Mouse (Mus musculus) olfactory bulb, adult 2 months (tissue): ENCODE measurements around the gene Tnfrsf18.

Experiments
- CTCF ChIP-seq: fragments of 200-500 bp; IDR thresholded peaks from 2 replicates; pipeline ENCODE4 v1.5.1; 2012; ENCODE audit warnings: low read depth, mild to moderate bottlenecking, low read length, moderate library complexity; ENCODE audit not compliant: insufficient read depth
- POLR2A ChIP-seq: fragments of 200-500 bp; IDR thresholded peaks from 2 replicates; pipeline ENCODE4 v1.6.1; 2012; ENCODE audit warnings: mild to moderate bottlenecking, low read depth, low read length, moderate library complexity; ENCODE audit not compliant: insufficient read depth

DNA sequence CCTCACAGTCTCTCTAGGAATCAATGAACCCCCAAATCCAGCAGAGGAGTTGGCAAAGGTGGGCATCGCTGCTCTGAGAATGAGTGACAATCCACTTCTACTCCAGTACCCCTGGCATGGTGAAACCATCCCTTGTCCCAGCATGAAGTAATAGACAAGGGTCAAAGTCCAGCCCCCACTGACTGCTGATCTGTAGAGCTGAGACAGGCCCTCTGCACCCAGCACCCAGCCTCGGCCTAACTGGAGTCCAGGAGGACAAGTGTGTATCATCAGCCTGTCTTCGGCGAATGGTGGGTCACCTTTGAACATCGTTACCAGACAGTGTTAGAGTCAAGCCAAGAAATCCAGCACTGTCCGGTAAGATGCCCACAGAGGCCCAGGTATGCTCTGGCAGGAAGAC, 28.6 kb downstream of the Tnfrsf18 start:
- TF ChIP-seq CTCF: no peak
- TF ChIP-seq POLR2A: no peak
